7 mouse cellular contexts compared by ENCODE assay signal in genomic region chr13:21253040-21253439, GRCm38 (mm10). TPM values are rescaled to one million over a fixed set of nuclear protein-coding genes. Genes with fewer than 3 reads are reported as not detected.
A peak's percentile ranks its signal among the peaks of the same experiment; 100 is the strongest.
DNase-seq lines count a peak whose midpoint lies in the region; ATAC-seq and TF ChIP-seq lines count a peak whose summit lies in the region.

No protein-coding gene starts in this region.

- H3K9ac ChIP-seq in lung, embryonic 16.5 days (ENCODE audit: low read length): no peak overlapping the region
- peak overlapping the region; percentile 58; the same call in 1 of the 2 replicates for H3K9ac ChIP-seq in forebrain, embryonic 16.5 days (replicated peaks; ENCODE audit: low read depth, low read length)
- no peak overlapping the region for H3K9ac ChIP-seq in liver, embryonic 16.5 days (ENCODE audit: low read depth, low read length)
- H3K9ac ChIP-seq in stomach, postnatal 0 days (ENCODE audit: low read length): no peak overlapping the region

- no peak for TF ChIP-seq EP300 in stomach, postnatal 0 days (optimal IDR thresholded peaks at IDR 0.05)

- no peak overlapping the region for H3K27ac ChIP-seq in lung, embryonic 16.5 days (ENCODE audit: low read length)
- H3K27ac ChIP-seq in forebrain, embryonic 16.5 days (ENCODE audit: low read length): no peak overlapping the region
- H3K27ac ChIP-seq in liver, embryonic 16.5 days (ENCODE audit: low read length): no peak overlapping the region
- no peak overlapping the region for H3K27ac ChIP-seq in stomach, postnatal 0 days (replicated peaks)

- DNase-seq in lung, adult 2 months: no peak
- DNase-seq in stomach, postnatal 0 days (ENCODE audit: low spot score): no peak
- no peak for DNase-seq in left cerebral cortex, adult 8-10 months (ENCODE audit: low spot score in 2 of 2)
- no peak for DNase-seq in cerebellum, postnatal 10 days

- H3K4me2 ChIP-seq in lung, embryonic 16.5 days (ENCODE audit: low read depth, low read length): peak overlapping the region; percentile 69; the same call in 1 of the 2 replicates
- peak overlapping the region; percentile 62 for H3K4me2 ChIP-seq in forebrain, embryonic 16.5 days (ENCODE audit: low read length)
- peak overlapping the region; percentile 45 for H3K4me2 ChIP-seq in liver, embryonic 16.5 days (ENCODE audit: low read depth, low read length)
- peak overlapping the region; percentile 44; the same call in 1 of the 2 replicates for H3K4me2 ChIP-seq in stomach, postnatal 0 days (replicated peaks; ENCODE audit: low read depth)

- no peak for ATAC-seq in lung, embryonic 16.5 days (ENCODE audit: low read depth)
- no peak for ATAC-seq in forebrain, embryonic 16.5 days
- ATAC-seq in liver, embryonic 16.5 days (ENCODE audit: low read depth): no peak
- no peak for ATAC-seq in stomach, postnatal 0 days (ENCODE audit: low FRiP score, low TSS enrichment)

- TF ChIP-seq POLR2A in lung, adult 2 months (IDR thresholded peaks at IDR 0.05; ENCODE audit: borderline replicate concordance, extremely low read depth, low read depth, low read length): no peak

- no peaks in the 10 kb centered on the region for H3K36me3 ChIP-seq in lung, embryonic 16.5 days (ENCODE audit: control insufficient read depth, insufficient read depth, low read length)
- H3K36me3 ChIP-seq in forebrain, embryonic 16.5 days (ENCODE audit: control insufficient read depth, insufficient read depth): no peaks in the 10 kb centered on the region
- no peaks in the 10 kb centered on the region for H3K36me3 ChIP-seq in liver, embryonic 16.5 days (ENCODE audit: control insufficient read depth, insufficient read depth)
- H3K36me3 ChIP-seq in stomach, postnatal 0 days (ENCODE audit: control insufficient read depth, insufficient read depth, low read length): no peaks in the 10 kb centered on the region

- H3K4me1 ChIP-seq in lung, embryonic 16.5 days (replicated peaks; ENCODE audit: control insufficient read depth, insufficient read depth, low read length): no peaks in the 10 kb centered on the region; the same call in 1 of the 2 replicates
- no peaks in the 10 kb centered on the region for H3K4me1 ChIP-seq in lung, adult 2 months (ENCODE audit: control insufficient read depth, insufficient read depth, low read length)
- H3K4me1 ChIP-seq in forebrain, embryonic 16.5 days (replicated peaks; ENCODE audit: control insufficient read depth, insufficient read depth, low read length): no peaks in the 10 kb centered on the region
- no peaks in the 10 kb centered on the region for H3K4me1 ChIP-seq in liver, embryonic 16.5 days (ENCODE audit: control insufficient read depth, low read depth, low read length)
- no peaks in the 10 kb centered on the region for H3K4me1 ChIP-seq in stomach, postnatal 0 days (replicated peaks; ENCODE audit: control insufficient read depth, insufficient read depth)

- WGBS in lung, embryonic 16.5 days: 30% methylated on average over 5 of the region's 5 CpGs
- 52% methylated on average over 5 of the region's 5 CpGs for WGBS in lung, adult 2 months
- 12% methylated on average over 5 of the region's 5 CpGs for WGBS in forebrain, embryonic 16.5 days
- 33% methylated on average over 5 of the region's 5 CpGs for WGBS in liver, embryonic 16.5 days (ENCODE audit: insufficient replicate concordance)
- 37% methylated on average over 5 of the region's 5 CpGs for WGBS in stomach, postnatal 0 days

- H3K4me3 ChIP-seq in lung, embryonic 16.5 days (ENCODE audit: low read length): peak overlapping the region; percentile 42
- H3K4me3 ChIP-seq in lung, adult 2 months (replicated peaks; ENCODE audit: extremely low read depth, low read depth, low read length): no peak overlapping the region
- H3K4me3 ChIP-seq in forebrain, embryonic 16.5 days (replicated peaks; ENCODE audit: low read length): peak overlapping the region; percentile 55
- H3K4me3 ChIP-seq in liver, embryonic 16.5 days (ENCODE audit: low read depth, low read length): peak overlapping the region; percentile 42
- H3K4me3 ChIP-seq in stomach, postnatal 0 days (ENCODE audit: low read depth, low read length): no peak overlapping the region

- no peak for TF ChIP-seq CTCF in lung, adult 2 months (IDR thresholded peaks at IDR 0.05; ENCODE audit: insufficient read depth, low read length)
- no peak for TF ChIP-seq CTCF in stomach, postnatal 0 days (IDR thresholded peaks at IDR 0.05; ENCODE audit: low read depth)

- H3K9me3 ChIP-seq in lung, embryonic 16.5 days (ENCODE audit: control insufficient read depth, low read length): no peaks in the 10 kb centered on the region
- H3K9me3 ChIP-seq in forebrain, embryonic 16.5 days (ENCODE audit: control insufficient read depth, low read length): no peaks in the 10 kb centered on the region
- H3K9me3 ChIP-seq in liver, embryonic 16.5 days (replicated peaks; ENCODE audit: control insufficient read depth, low read length): no peaks in the 10 kb centered on the region
- no peaks in the 10 kb centered on the region for H3K9me3 ChIP-seq in stomach, postnatal 0 days (ENCODE audit: control insufficient read depth, low read length)

- no peaks in the 10 kb centered on the region for H3K27me3 ChIP-seq in lung, embryonic 16.5 days (ENCODE audit: control insufficient read depth, insufficient read depth, low read depth, low read length)
- H3K27me3 ChIP-seq in forebrain, embryonic 16.5 days (replicated peaks; ENCODE audit: control insufficient read depth, insufficient read depth, low read length): peaks cover 7% of the 10 kb centered on the region; the same call in 1 of the 2 replicates
- no peaks in the 10 kb centered on the region; the same call in none of the 2 replicates for H3K27me3 ChIP-seq in liver, embryonic 16.5 days (ENCODE audit: control insufficient read depth, insufficient read depth, low read depth, low read length)
- H3K27me3 ChIP-seq in stomach, postnatal 0 days (ENCODE audit: control insufficient read depth, insufficient read depth, low read length): no peaks in the 10 kb centered on the region

RNA-seq across cellular contexts. Expression of gene Gpx5, which starts 39.5 kb away (rescaled TPM):
- not detected in 2 replicates for polyA plus RNA-seq in lung, embryonic 16.5 days (2015; fragmentation: Nextera tagmentation; extraction: Ambion mirVana)
- not detected in 2 replicates for polyA plus RNA-seq in lung, adult 2 months (2012; rRNA removed)
- polyA plus RNA-seq in forebrain, embryonic 16.5 days (2015; fragmentation: Nextera tagmentation; extraction: Ambion mirVana): not detected in 2 replicates
- not detected in 2 replicates for polyA plus RNA-seq in liver, embryonic 16.5 days (2015; fragmentation: Nextera tagmentation; extraction: Ambion mirVana)
- 0.06 TPM in 1 of 2 replicates, not detected in the other for polyA plus RNA-seq in stomach, postnatal 0 days (2015; fragmentation: Nextera tagmentation; extraction: Ambion mirVana)
- total RNA-seq in left cerebral cortex, adult 8-10 months (2022): not detected

RNA-seq across cellular contexts. Expression of gene Gpx6, which starts 58.9 kb away (rescaled TPM):
- not detected in 2 replicates for polyA plus RNA-seq in lung, embryonic 16.5 days (2015; fragmentation: Nextera tagmentation; extraction: Ambion mirVana)
- polyA plus RNA-seq in lung, adult 2 months (2012; rRNA removed): not detected in 2 replicates
- polyA plus RNA-seq in forebrain, embryonic 16.5 days (2015; fragmentation: Nextera tagmentation; extraction: Ambion mirVana): not detected in 2 replicates
- not detected in 2 replicates for polyA plus RNA-seq in liver, embryonic 16.5 days (2015; fragmentation: Nextera tagmentation; extraction: Ambion mirVana)
- polyA plus RNA-seq in stomach, postnatal 0 days (2015; fragmentation: Nextera tagmentation; extraction: Ambion mirVana): 0.07 TPM in 1 of 2 replicates, not detected in the other
- total RNA-seq in left cerebral cortex, adult 8-10 months (2022): 1 to 10 TPM in 1 of 4 experiments, under 1 TPM in 3; 0.28 to 1.4 (median 0.59) TPM

Comparison
In these comparisons a context has a peak if more than half of its experiments do, and no peak if none do; other contexts are left out.
1. H3K4me3 ChIP-seq: peak in lung, embryonic 16.5 days (single experiment), forebrain, embryonic 16.5 days (single experiment) and liver, embryonic 16.5 days (single experiment); none in lung, adult 2 months (single experiment) and stomach, postnatal 0 days (single experiment).
2. Peak in every context shown above with its lines, with median percentiles within 50 percentile points of each other: H3K4me2 ChIP-seq.